Mouse (Mus musculus) hindbrain, embryonic 10.5 days (tissue): Measurements from ENCODE around the gene Dclk2. TPM values are rescaled to one million over a fixed set of nuclear protein-coding genes. Genes with fewer than 3 reads are reported as not detected.

Source experiments
- DNase-seq: peaks from one replicate; pipeline ENCODE4 v3.0.0-alpha.2; 2017; ENCODE audit warnings: low spot score
- H3K27ac ChIP-seq: fragments of 300-500 bp; sonication (generic); 2 replicates; pipeline ENCODE4 v1.5.1; 2016; ENCODE audit warnings: mild to moderate bottlenecking, moderate library complexity
- H3K27me3 ChIP-seq: fragments of 300-500 bp; sonication (generic); 2 replicates; pipeline ENCODE4 v1.6.1; 2016; ENCODE audit warnings: mild to moderate bottlenecking; ENCODE audit not compliant: poor library complexity, insufficient read depth, severe bottlenecking
- H3K36me3 ChIP-seq: fragments of 300-500 bp; sonication (generic); 2 replicates; pipeline ENCODE4 v1.6.1; 2016; ENCODE audit warnings: mild to moderate bottlenecking, moderate library complexity
- H3K4me1 ChIP-seq: fragments of 300-500 bp; sonication (generic); replicated peaks from 2 replicates; pipeline ENCODE4 v1.6.1; 2016; ENCODE audit warnings: mild to moderate bottlenecking
- H3K4me3 ChIP-seq: fragments of 300-500 bp; sonication (generic); 2 replicates; pipeline ENCODE4 v1.5.1; 2016; ENCODE audit warnings: mild to moderate bottlenecking, moderate library complexity
- H3K9me3 ChIP-seq: fragments of 300-500 bp; sonication (generic); 2 replicates; pipeline ENCODE4 v1.6.1; 2016; ENCODE audit warnings: mild to moderate bottlenecking, moderate library complexity
- WGBS: fragments of 180-500 bp; shearing (Covaris S2); methylation state at CpG from one replicate; pipeline ENCODE4 v1.1.7; 2016; 5-methylcytosine and 5-hydroxymethylcytosine counted together
- polyA plus RNA-seq: library from polyadenylated mRNA; unstranded; fragments of >200 nt; fragmentation: Nextera tagmentation; extraction: Ambion mirVana; gene quantifications from 2 replicates; pipeline ENCODE4 v1.2.1, GENCODE M21; 2016

The Dclk2 gene
- polyA plus RNA-seq, 1 experiment from 2014 or later, result 38.9 TPM

DNA sequence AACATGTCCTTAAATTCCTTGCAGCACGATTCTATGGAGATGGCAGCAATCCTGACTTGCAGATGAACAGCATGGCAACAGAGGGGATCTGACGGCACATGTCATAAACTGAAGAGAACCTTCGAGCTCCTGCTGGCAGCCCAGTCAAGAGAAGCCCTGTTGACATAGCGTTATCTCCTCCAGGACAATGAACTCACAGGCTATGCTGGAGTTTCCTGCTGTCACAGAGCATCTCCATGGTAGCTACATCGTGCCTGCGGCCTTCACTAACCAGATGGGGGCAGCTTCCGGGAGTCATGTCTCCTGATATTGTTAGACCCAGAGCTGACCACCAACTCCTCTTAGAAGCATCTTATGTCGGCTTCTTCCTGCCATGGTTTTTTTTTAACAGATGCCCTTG, 117.8 kb downstream of the Dclk2 start:
- no peak for DNase-seq
- Histone ChIP-seq H3K4me1 (peaks cover 17% of the 10 kb centered on the region), H3K9me3 (no peaks in the 10 kb centered on the region), H3K4me3 (no peak overlapping the region), H3K27ac (0 out of 2 replicates have a peak overlapping the region, but pooled peaks have one; percentile 41), H3K36me3 (peaks cover 46% of the 10 kb centered on the region), H3K27me3 (no peaks in the 10 kb centered on the region)
- WGBS, result 43% methylated on average over 8 of the region's 8 CpGs

DNA sequence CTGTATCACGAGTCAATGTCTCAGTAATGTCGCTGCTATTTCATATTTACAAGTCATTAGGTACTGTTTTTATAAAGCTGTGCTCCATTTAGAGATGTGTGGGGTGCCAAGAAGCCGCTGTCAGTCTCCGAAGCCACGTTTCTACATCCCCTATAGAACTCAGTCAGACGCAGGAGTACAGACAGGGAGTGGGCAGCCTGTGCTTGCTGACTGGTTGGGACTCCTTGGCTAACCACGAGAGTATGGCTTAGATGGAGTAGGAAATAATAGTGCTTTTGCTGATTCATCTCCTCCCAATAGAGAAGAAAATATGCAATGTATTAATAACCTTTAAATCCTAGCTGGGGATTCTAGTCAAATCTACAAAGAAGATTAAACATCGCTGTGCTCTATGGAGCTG, 119.8 kb downstream of the Dclk2 start:
- no peak for DNase-seq
- Histone ChIP-seq H3K36me3 (peaks cover 50% of the 10 kb centered on the region), H3K9me3 (no peaks in the 10 kb centered on the region), H3K27ac (no peak overlapping the region), H3K4me3 (no peak overlapping the region), H3K27me3 (no peaks in the 10 kb centered on the region), H3K4me1 (peaks cover 17% of the 10 kb centered on the region)
- 88% methylated on average over 8 of the region's 8 CpGs for WGBS

DNA sequence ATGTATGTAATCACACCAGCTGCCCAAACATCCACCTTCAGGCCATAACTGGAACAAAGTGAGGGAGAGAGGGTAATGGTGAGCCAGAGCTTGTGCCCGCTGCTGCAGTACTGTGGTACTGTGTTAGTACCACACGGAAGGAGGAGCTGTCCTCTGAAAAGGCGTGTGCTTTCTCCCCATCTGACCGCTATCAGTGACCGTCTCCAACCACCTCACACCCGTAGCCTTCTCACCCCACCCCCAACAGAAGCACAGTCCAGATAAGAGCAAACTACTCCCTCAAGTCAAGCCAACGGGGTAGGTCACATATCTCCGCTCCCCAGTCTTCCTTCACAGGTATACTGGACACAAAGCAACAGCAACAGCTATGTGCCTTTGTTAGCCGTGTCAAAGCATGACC, 121.6 kb downstream of the Dclk2 start:
- 91% methylated on average over 9 of the region's 9 CpGs for WGBS
- peaks cover 44% of the 10 kb centered on the region for H3K36me3 ChIP-seq
- no peaks in the 10 kb centered on the region for H3K27me3 ChIP-seq
- H3K4me1 ChIP-seq, result peaks cover 17% of the 10 kb centered on the region
- DNase-seq, result no peak
- H3K9me3 ChIP-seq, result no peaks in the 10 kb centered on the region
- 0 out of 2 replicates have a peak overlapping the region, but pooled peaks have one; percentile 18 for H3K27ac ChIP-seq
- no peak overlapping the region for H3K4me3 ChIP-seq

DNA sequence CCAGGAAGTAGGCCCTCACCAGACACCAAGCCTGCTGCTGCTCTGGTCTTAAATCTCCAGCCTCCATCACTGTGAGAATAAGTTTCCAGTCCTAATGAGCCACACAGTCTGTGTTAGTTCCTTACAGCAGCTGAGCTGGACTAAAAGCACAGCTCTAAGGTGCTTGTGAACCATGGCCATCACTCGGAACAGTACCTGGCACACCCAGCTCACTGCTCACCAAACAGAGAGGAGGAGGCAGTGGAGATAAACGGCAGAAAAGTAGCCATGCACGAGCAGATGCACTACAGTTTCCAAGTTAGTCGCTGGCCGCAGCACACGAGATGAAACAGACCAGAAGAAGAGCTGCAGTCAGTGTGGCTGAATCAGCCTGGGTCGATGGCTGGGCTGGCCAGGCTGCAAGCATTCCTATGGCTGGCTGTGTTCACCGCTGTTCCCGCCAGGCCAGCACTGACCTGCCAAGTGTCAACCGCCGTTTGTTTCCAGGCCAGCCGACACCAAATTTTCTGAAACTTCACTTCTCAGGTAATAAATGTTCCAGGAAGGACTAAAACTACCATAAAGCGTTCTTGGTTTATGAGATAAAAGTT, 122.7 kb downstream of the Dclk2 start:
- no peaks in the 10 kb centered on the region for H3K27me3 ChIP-seq
- 89% methylated on average over 13 of the region's 13 CpGs for WGBS
- H3K4me3 ChIP-seq, result no peak overlapping the region
- DNase-seq, result no peak
- H3K27ac ChIP-seq, result no peak overlapping the region
- peaks cover 12% of the 10 kb centered on the region for H3K4me1 ChIP-seq
- peaks cover 49% of the 10 kb centered on the region for H3K36me3 ChIP-seq
- no peaks in the 10 kb centered on the region for H3K9me3 ChIP-seq

GRCm38 (mm10) chr3:86796716-86797115, 123.9 kb downstream of the Dclk2 start:
- Histone ChIP-seq H3K4me3 (no peak overlapping the region), H3K9me3 (no peaks in the 10 kb centered on the region), H3K27me3 (no peaks in the 10 kb centered on the region), H3K27ac (no peak overlapping the region), H3K36me3 (peaks cover 62% of the 10 kb centered on the region), H3K4me1 (peaks cover 6% of the 10 kb centered on the region)
- peak; percentile 37 for DNase-seq
- 40% methylated on average over 6 of the region's 6 CpGs for WGBS

DNA sequence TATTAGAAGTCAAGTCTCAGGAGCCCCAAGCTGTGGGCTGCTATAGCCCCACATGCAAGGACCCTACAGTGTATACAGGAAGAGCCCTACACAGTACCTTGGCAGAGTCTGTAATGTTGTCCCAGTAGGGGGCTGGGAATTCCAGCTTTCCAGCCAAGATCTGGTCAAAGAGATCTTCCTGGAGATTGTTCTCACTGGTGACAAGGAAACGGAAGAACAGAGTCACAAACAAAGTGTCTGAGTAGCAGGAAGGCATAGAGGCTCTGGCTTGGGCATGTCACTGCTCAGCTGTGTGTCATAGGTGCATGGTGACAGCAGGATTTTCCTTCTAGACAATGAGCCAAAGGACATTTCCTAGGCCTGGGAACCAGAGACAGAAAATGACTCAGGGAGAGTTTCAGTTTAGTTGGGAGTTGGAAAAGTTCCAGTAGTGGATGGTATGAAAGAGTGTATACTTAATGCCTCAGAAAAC, 126.9 kb downstream of the Dclk2 start:
- Histone ChIP-seq H3K27ac (no peak overlapping the region), H3K4me1 (peaks cover 23% of the 10 kb centered on the region), H3K9me3 (no peaks in the 10 kb centered on the region), H3K4me3 (no peak overlapping the region), H3K36me3 (peaks cover 64% of the 10 kb centered on the region), H3K27me3 (no peaks in the 10 kb centered on the region)
- DNase-seq, result no peak
- WGBS, result 63% methylated on average over 1 of the region's 1 CpGs

DNA sequence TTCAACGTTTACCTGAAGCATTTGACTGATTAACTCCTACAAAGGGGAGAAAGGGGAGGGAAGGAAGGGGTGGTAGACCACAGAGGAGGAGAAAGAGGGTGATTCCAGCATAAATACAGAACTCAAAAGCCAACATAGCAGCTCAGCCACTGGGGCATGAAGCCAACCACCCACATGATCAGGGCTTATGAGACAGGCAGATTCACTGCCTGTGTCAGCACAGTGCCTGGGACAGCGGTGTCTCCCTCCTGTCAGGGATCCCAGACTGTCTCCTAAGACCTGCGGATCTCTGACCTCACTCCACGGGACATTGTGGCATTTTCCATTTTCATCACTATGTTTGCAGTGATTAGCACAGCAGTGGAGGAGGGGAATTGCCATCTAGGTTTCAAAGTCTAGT, 127.4 kb downstream of the Dclk2 start:
- peaks cover 63% of the 10 kb centered on the region for H3K36me3 ChIP-seq
- 81% methylated on average over 4 of the region's 4 CpGs for WGBS
- H3K27ac ChIP-seq, result no peak overlapping the region
- no peak overlapping the region for H3K4me3 ChIP-seq
- no peaks in the 10 kb centered on the region for H3K9me3 ChIP-seq
- H3K4me1 ChIP-seq, result peaks cover 27% of the 10 kb centered on the region
- DNase-seq, result no peak
- no peaks in the 10 kb centered on the region for H3K27me3 ChIP-seq

- no peak for DNase-seq
- Histone ChIP-seq H3K9me3 (no peaks in the 10 kb centered on the region), H3K27ac (peak overlapping the region; percentile 84; the same call in 1 of the 2 replicates), H3K36me3 (peaks cover 66% of the 10 kb centered on the region), H3K4me3 (no peak overlapping the region), H3K4me1 (peaks cover 40% of the 10 kb centered on the region), H3K27me3 (no peaks in the 10 kb centered on the region)
- 90% methylated on average over 5 of the region's 5 CpGs for WGBS
Observed at GRCm38 (mm10) chr3:86789752-86790151, 130.9 kb downstream of the Dclk2 start.

GRCm38 (mm10) chr3:86788711-86789110, 131.9 kb downstream of the Dclk2 start:
- Histone ChIP-seq H3K27me3 (no peaks in the 10 kb centered on the region), H3K4me3 (no peak overlapping the region), H3K27ac (peak overlapping the region; percentile 84), H3K9me3 (no peaks in the 10 kb centered on the region), H3K4me1 (peaks cover 40% of the 10 kb centered on the region), H3K36me3 (peaks cover 72% of the 10 kb centered on the region)
- DNase-seq, result peak; percentile 65
- WGBS, result 39% methylated on average over 6 of the region's 6 CpGs

DNA sequence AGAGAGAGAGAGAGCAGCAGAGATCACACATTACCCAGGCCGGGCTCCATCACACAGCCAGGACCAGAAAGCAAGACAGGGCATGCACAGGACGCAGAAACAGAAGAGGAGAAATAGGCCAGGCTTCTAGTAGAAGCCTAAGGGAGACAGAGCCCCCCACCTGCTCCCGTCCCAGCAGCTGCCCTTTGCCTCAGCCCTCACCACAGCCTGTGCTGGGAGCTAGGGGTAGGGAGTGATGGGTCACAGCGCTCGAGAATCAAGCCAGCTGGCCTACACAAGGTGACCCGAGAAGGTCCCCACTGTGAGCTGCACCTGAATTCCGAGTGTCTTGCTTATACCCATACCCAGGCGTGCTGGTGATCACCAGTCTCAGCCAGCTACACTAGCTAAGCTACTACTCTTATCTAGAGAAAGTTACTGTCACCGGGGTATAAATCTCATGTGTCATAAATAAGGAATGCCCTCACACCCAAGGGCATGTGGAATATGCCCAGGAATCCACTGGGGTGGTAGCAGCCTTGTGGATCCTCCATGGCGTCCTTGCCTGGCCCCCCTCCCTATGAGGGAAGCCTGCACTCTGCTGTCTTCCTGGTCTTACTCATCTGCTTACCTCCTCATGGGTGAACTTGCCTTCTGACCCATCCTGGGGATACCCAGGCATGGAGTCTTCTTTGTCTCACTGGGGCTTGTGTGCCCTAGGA, 133.1 kb downstream of the Dclk2 start:
- Histone ChIP-seq H3K27ac (peak overlapping the region; percentile 68), H3K27me3 (no peaks in the 10 kb centered on the region), H3K4me3 (no peak overlapping the region), H3K36me3 (peaks cover 64% of the 10 kb centered on the region), H3K9me3 (no peaks in the 10 kb centered on the region), H3K4me1 (peaks cover 49% of the 10 kb centered on the region)
- WGBS, result 88% methylated on average over 10 of the region's 10 CpGs
- no peak for DNase-seq

DNA sequence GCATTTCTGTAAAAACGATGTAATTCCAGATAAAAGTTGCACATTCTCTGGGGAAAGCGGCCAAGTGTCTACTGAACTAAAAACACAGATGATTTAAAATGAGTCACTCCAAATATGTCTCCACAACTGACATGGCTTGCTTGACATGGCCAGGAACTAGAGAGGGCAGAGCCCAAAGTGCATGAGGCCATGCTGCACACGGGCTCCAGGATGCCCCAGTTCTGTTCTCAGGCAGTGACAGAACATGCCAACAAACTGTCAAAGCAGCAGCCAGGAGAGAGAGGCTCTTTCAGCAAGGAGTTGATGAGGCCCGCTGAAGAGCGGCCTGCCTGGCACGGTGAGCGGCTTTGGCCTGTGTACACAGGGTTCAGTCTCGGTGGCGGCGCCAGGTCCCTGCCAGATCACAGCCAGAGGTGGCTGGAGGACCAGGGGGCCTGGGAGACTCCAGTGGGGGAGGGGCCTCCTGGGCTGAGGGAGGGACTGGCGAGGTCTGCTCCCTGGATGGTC, 133.8 kb downstream of the Dclk2 start:
- Histone ChIP-seq H3K9me3 (no peaks in the 10 kb centered on the region), H3K4me3 (no peak overlapping the region), H3K27me3 (no peaks in the 10 kb centered on the region), H3K36me3 (peaks cover 58% of the 10 kb centered on the region), H3K4me1 (peaks cover 49% of the 10 kb centered on the region), H3K27ac (peak overlapping the region; percentile 68)
- DNase-seq, result no peak
- 80% methylated on average over 11 of the region's 11 CpGs for WGBS

DNA sequence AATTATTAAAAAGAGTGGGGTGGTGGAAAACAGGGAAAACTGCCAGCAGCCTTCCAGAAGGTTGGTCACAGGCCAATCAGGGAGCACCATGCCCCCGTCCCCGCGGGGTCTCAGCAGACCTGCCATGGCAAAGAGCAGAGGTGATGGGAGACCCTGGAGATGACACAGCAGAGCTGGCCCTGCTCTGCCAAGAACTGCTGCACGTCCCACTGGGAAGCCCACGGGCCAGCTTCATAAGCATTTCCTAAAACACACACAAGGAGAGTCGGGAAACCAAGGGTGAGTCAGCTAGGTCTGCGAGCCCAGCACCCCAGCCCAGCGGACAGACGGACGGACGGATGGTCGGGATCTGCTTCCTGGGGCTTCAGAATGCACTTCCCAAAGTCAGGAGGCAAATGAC, 134.4 kb downstream of the Dclk2 start:
- DNase-seq, result no peak
- Histone ChIP-seq H3K4me1 (peaks cover 49% of the 10 kb centered on the region), H3K36me3 (peaks cover 53% of the 10 kb centered on the region), H3K4me3 (no peak overlapping the region), H3K27ac (peak overlapping the region; percentile 60; the same call in 1 of the 2 replicates), H3K9me3 (no peaks in the 10 kb centered on the region), H3K27me3 (no peaks in the 10 kb centered on the region)
- WGBS, result 88% methylated on average over 12 of the region's 12 CpGs

DNA sequence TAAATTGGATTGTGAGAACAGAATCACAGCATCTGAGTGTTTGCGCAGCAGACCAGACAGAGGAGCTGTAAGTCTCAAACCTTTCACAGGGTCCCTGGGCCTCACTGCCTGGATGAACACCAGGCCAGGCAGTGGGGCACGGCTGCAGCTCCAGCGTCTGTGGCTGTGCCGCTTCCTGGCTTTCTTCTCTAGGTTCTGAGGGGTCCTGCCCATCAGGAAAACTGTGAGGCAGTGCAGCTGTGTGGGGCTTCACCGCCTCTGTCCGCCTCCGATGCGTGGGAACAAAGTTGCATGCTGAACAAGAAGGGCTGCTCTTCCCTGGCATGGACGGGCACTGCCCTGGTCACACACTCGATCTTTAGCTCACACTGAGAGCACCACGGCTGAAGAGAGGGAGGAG, 135.7 kb downstream of the Dclk2 start:
- WGBS, result 82% methylated on average over 11 of the region's 11 CpGs
- H3K36me3 ChIP-seq, result peaks cover 48% of the 10 kb centered on the region
- H3K4me3 ChIP-seq, result no peak overlapping the region
- DNase-seq, result no peak
- H3K4me1 ChIP-seq, result peaks cover 38% of the 10 kb centered on the region
- no peaks in the 10 kb centered on the region for H3K27me3 ChIP-seq
- 0 out of 2 replicates have a peak overlapping the region, but pooled peaks have one; percentile 19 for H3K27ac ChIP-seq
- H3K9me3 ChIP-seq, result no peaks in the 10 kb centered on the region
